In the genomic region with DNA sequence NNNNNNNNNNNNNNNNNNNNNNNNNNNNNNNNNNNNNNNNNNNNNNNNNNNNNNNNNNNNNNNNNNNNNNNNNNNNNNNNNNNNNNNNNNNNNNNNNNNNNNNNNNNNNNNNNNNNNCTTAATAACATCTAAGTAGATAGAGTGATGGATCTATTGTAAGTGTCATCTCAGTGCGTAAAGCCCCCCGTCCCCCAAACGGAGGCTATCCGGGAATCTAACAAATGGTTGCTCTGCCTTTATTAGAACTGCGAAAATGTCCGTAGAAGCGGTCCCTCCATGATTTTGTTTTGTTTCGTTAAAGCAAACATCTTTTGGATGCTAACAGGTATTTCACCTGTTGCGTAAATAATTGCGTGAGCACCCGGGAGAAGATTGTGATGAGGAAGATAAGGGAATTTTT, we compare ENCODE assay signal across 8 mouse cellular contexts. TPM values are rescaled to one million over a fixed set of nuclear protein-coding genes. Genes with fewer than 3 reads are reported as not detected.
A peak's percentile ranks its signal among the peaks of the same experiment; 100 is the strongest.
DNase-seq lines count a peak whose midpoint lies in the region; ATAC-seq and TF ChIP-seq lines count a peak whose summit lies in the region.

No protein-coding gene starts in this region.

- 3% methylated on average over 11 of the region's 11 CpGs for WGBS in liver, adult 2 months
- WGBS in embryonic facial prominence, embryonic 13.5 days, result 3% methylated on average over 11 of the region's 11 CpGs

- TF ChIP-seq CTCF in liver, adult 2 months (IDR thresholded peaks at IDR 0.05; ENCODE audit: low read depth, low read length), result no peak

- H3K79me2 ChIP-seq in liver, adult 2 months (ENCODE audit: control insufficient read depth, insufficient read depth, low read length), result no peaks in the 10 kb centered on the region

- H3K27me3 ChIP-seq in liver, adult 2 months (ENCODE audit: control insufficient read depth, insufficient read depth, low read length), result no peaks in the 10 kb centered on the region
- H3K27me3 ChIP-seq in embryonic facial prominence, embryonic 13.5 days, result no peaks in the 10 kb centered on the region

- DNase-seq in liver, adult 2 months (ENCODE audit: extremely low read depth, low read depth, low spot score), result peak; percentile 8
- no peak for DNase-seq in liver
- peak; percentile 10 for DNase-seq in hindlimb bud, embryonic 11.5 days (ENCODE audit: extremely low spot score, low read depth, low spot score)
- DNase-seq in yolk sac, embryonic 10.5 days (ENCODE audit: low spot score), result no peak
- no peak for DNase-seq in ovary, postnatal 36 days (ENCODE audit: low spot score)
- DNase-seq in adrenal gland, adult (ENCODE audit: inconsistent age in 2 of 2, low spot score in 1 of 2), result no peak

- no peak for TF ChIP-seq POLR2A in liver, adult 2 months (IDR thresholded peaks at IDR 0.05; ENCODE audit: extremely low read depth, insufficient read depth, low read length)

- H3K4me3 ChIP-seq in liver, adult 2 months (ENCODE audit: insufficient read depth, low read depth, low read length), result peak overlapping the region; percentile 81
- H3K4me3 ChIP-seq in embryonic facial prominence, embryonic 13.5 days, result peak overlapping the region; percentile 87

- peaks cover 3% of the 10 kb centered on the region for H3K4me1 ChIP-seq in liver, adult 2 months (ENCODE audit: control insufficient read depth, insufficient read depth, low read length)
- 0 out of 2 replicates have a peak, but pooled peaks cover 4% of the 10 kb centered on the region for H3K4me1 ChIP-seq in embryonic facial prominence, embryonic 13.5 days

- H3K4me2 ChIP-seq in embryonic facial prominence, embryonic 13.5 days, result peak overlapping the region; percentile 81

- no peak overlapping the region for H3K27ac ChIP-seq in liver, adult 2 months (replicated peaks; ENCODE audit: insufficient read depth, low read depth, low read length)
- H3K27ac ChIP-seq in embryonic facial prominence, embryonic 13.5 days, result peak overlapping the region; percentile 93

- peak overlapping the region; percentile 78 for H3K9ac ChIP-seq in liver, adult 2 months (ENCODE audit: low read depth, low read length)
- H3K9ac ChIP-seq in embryonic facial prominence, embryonic 13.5 days, result peak overlapping the region; percentile 86

- ATAC-seq in embryonic facial prominence, embryonic 13.5 days (ENCODE audit: insufficient number of reproducible peaks, insufficient read depth, low FRiP score, low TSS enrichment, low read depth), result no peak
- ATAC-seq in monocyte, adult 5-6 weeks (replicated peaks; ENCODE audit: insufficient number of reproducible peaks, low FRiP score, low TSS enrichment, poor library complexity, severe bottlenecking), result peak; percentile 8; the same call in 1 of the 2 replicates

- no peaks in the 10 kb centered on the region for H3K36me3 ChIP-seq in liver, adult 2 months (ENCODE audit: control insufficient read depth, insufficient read depth, low read length)
- no peaks in the 10 kb centered on the region for H3K36me3 ChIP-seq in embryonic facial prominence, embryonic 13.5 days

- H3K9me3 ChIP-seq in embryonic facial prominence, embryonic 13.5 days, result no peaks in the 10 kb centered on the region

RNA-seq across cellular contexts. Expression of gene Ahi1, which starts 0.6 kb away (rescaled TPM):
- total RNA-seq in liver, adult 2 months (2014; rRNA removed), result 1.1 and 1.2 TPM in 2 replicates
- 0.22 and 0.24 TPM in 2 replicates for polyA plus RNA-seq in liver, adult 2 months (2012; rRNA removed)
- polyA plus RNA-seq in embryonic facial prominence, embryonic 13.5 days (2015; fragmentation: Nextera tagmentation; extraction: Ambion mirVana), result 11.7 and 11.8 TPM in 2 replicates
- 2.3 to 7.2 TPM (median 5.8 TPM) in 3 replicates for total RNA-seq in monocyte, adult 5-6 weeks (2017)

Comparison
In these comparisons a context has a peak if more than half of its experiments do, and no peak if none do; other contexts are left out.
1. DNase-seq: peak in liver, adult 2 months (single experiment) and hindlimb bud, embryonic 11.5 days (single experiment); none in liver (single experiment), yolk sac, embryonic 10.5 days (single experiment), ovary, postnatal 36 days (single experiment) and adrenal gland, adult (0 of 2).